Mouse (Mus musculus) gastrocnemius, adult 2 months (tissue): ENCODE results near the gene Zfp428. TPM values are rescaled to one million over a fixed set of nuclear protein-coding genes. Genes with fewer than 3 reads are reported as not detected.
"Not testable (repeated sequence)": the region's sequence is repeated elsewhere in the genome, so short reads cannot be mapped to it uniquely, and the experiment has no call there.

Experiments
- DNase-seq: peaks from one replicate; pipeline ENCODE4 v3.0.0; 2022
- H3K27ac ChIP-seq: fragments of 200-600 bp; 2 replicates; pipeline ENCODE4 v1.8.1; 2022; ENCODE audit warnings: mild to moderate bottlenecking
- H3K4me3 ChIP-seq: fragments of 200-600 bp; 2 replicates; pipeline ENCODE4 v1.8.1; 2022; ENCODE audit warnings: mild to moderate bottlenecking, moderate library complexity
- CTCF ChIP-seq: fragments of 200-600 bp; IDR thresholded peaks from 2 replicates; pipeline ENCODE4 v1.8.1; 2022; ENCODE audit warnings: antibody characterized with exemption, mild to moderate bottlenecking, moderate library complexity
- intact Hi-C: fragments of 180-260 bp; cut with DNase I; formaldehyde crosslinking; loops from one replicate; pipeline ENCODE4 v1.15.1; 2025
- total RNA-seq, 2 experiments: library from RNA; stranded (reverse); gene quantifications; 2 replicates each; pipeline ENCODE4 v1.2.3; 2021

Gene Zfp428
- total RNA-seq, 2 experiments from 2014 or later: 3.5 to 6.5 TPM

GRCm38 (mm10) chr7:24506065-24506459 is 744 bp upstream of the Zfp428 start:
- no peak for TF ChIP-seq CTCF
- Histone ChIP-seq H3K27ac (peak overlapping the region; percentile 99), H3K4me3 (peak overlapping the region; percentile 100)
- intact Hi-C loops: loop anchor here (2.0 kb wide), 1 partner anchor 23 kb away; no protein-coding TSS in a partner anchor
- no peak for DNase-seq

- intact Hi-C loops: loop anchor here (2.0 kb wide), 1 partner anchor 22 kb away; no protein-coding TSS in a partner anchor
- no peak for TF ChIP-seq CTCF
Measured at GRCm38 (mm10) chr7:24506476-24506837, 349 bp upstream of the Zfp428 start.

GRCm38 (mm10) chr7:24507726-24508114 is 914 bp downstream of the Zfp428 start:
- no peak for TF ChIP-seq CTCF
- no peak for DNase-seq
- H3K4me3 ChIP-seq: peak overlapping the region; percentile 100
- intact Hi-C loops: loop anchor here (2.0 kb wide), 1 partner anchor 21 kb away; no protein-coding TSS in a partner anchor
- peak overlapping the region; percentile 99 for H3K27ac ChIP-seq

More at GRCm38 (mm10) chr7:24506476-24506837, 349 bp upstream of the Zfp428 start:
- Histone ChIP-seq H3K4me3 (peak overlapping the region; percentile 100), H3K27ac (peak overlapping the region; percentile 99)
- peak; percentile 66 for DNase-seq

GRCm38 (mm10) chr7:24512355-24512754 is 5.5 kb downstream of the Zfp428 start, which contains the start of gene AC161166.1:
Gene AC161166.1 (minus strand): TSS chr7:24512455.
- TF ChIP-seq CTCF: no peak

GRCm38 (mm10) chr7:24516319-24516718 is 9.5 kb downstream of the Zfp428 start:
- peak; percentile 18; the same call in 1 of the 2 replicates for TF ChIP-seq CTCF
- H3K27ac ChIP-seq, DNase-seq, H3K4me3 ChIP-seq, intact Hi-C loops: not testable (repeated sequence)

More at GRCm38 (mm10) chr7:24512355-24512754, 5.5 kb downstream of the Zfp428 start, which contains the start of gene AC161166.1:
- no peak within 1 kb of the TSS for H3K27ac ChIP-seq
- H3K4me3 ChIP-seq: no peak within 1 kb of the TSS
- intact Hi-C loops: no loop called here
- no peak for DNase-seq

GRCm38 (mm10) chr7:24517077-24517476 is 10.3 kb downstream of the Zfp428 start:
- H3K4me3 ChIP-seq: no peak overlapping the region
- TF ChIP-seq CTCF: no peak
- intact Hi-C loops: no loop called here
- no peak overlapping the region for H3K27ac ChIP-seq
- no peak for DNase-seq

GRCm38 (mm10) chr7:24517654-24518053 is 10.8 kb downstream of the Zfp428 start:
- Histone ChIP-seq H3K4me3 (no peak overlapping the region), H3K27ac (no peak overlapping the region)
- DNase-seq: no peak
- intact Hi-C loops: no loop called here
- no peak for TF ChIP-seq CTCF

GRCm38 (mm10) chr7:24519130-24519529 is 12.3 kb downstream of the Zfp428 start:
- TF ChIP-seq CTCF: no peak

GRCm38 (mm10) chr7:24520054-24520453 is 13.2 kb downstream of the Zfp428 start:
- H3K4me3 ChIP-seq, H3K27ac ChIP-seq, intact Hi-C loops, DNase-seq: not testable (repeated sequence)

More at GRCm38 (mm10) chr7:24519130-24519529, 12.3 kb downstream of the Zfp428 start:
- Histone ChIP-seq H3K27ac (no peak overlapping the region), H3K4me3 (no peak overlapping the region)
- intact Hi-C loops: no loop called here
- no peak for DNase-seq

GRCm38 (mm10) chr7:24522805-24523204 is 16.0 kb downstream of the Zfp428 start:
- intact Hi-C loops: no loop called here
- H3K4me3 ChIP-seq: no peak overlapping the region
- no peak for DNase-seq
- H3K27ac ChIP-seq: no peak overlapping the region
- TF ChIP-seq CTCF: no peak

- DNase-seq: no peak
- intact Hi-C loops: no loop called here
- no peak for TF ChIP-seq CTCF
- H3K4me3 ChIP-seq: no peak overlapping the region
- no peak overlapping the region for H3K27ac ChIP-seq
Measured at GRCm38 (mm10) chr7:24523723-24524122, 16.9 kb downstream of the Zfp428 start.

- intact Hi-C loops: no loop called here
- TF ChIP-seq CTCF: no peak
- Histone ChIP-seq H3K4me3 (no peak overlapping the region), H3K27ac (no peak overlapping the region)
- DNase-seq: no peak
Measured at GRCm38 (mm10) chr7:24524978-24525377, 18.2 kb downstream of the Zfp428 start.

GRCm38 (mm10) chr7:24525686-24526420 is 19.0 kb downstream of the Zfp428 start:
- no peak for TF ChIP-seq CTCF
- Histone ChIP-seq H3K4me3 (no peak overlapping the region), H3K27ac (no peak overlapping the region)
- intact Hi-C loops: no loop called here
- DNase-seq: no peak
